Mouse (Mus musculus) MEL (cell line): Measurements from ENCODE around the gene Rras2.

Experiments
- BHLHE40 ChIP-seq: IDR thresholded peaks from 2 replicates; pipeline ENCODE4 v1.6.1; 2012; ENCODE audit warnings: low read depth, mild to moderate bottlenecking, inconsistent platforms, low read length, improper control_type of control experiment, borderline replicate concordance
- CTCF ChIP-seq, 3 experiments: IDR thresholded peaks in 2 of 3; conservative IDR thresholded peaks in 1 of 3; 2 replicates each; pipeline ENCODE4 v1.5.1; 2011 to 2012; ENCODE audit warnings: low read length in 3 of 3, low read depth in 2 of 3, mild to moderate bottlenecking in 2 of 3, improper control_type of control experiment in 1 of 3, inconsistent platforms in 1 of 3, mixed read lengths in 1 of 3, moderate library complexity in 1 of 3; ENCODE audit not compliant: control insufficient read depth in 1 of 3, insufficient read depth in 1 of 3, poor library complexity in 1 of 3, severe bottlenecking in 1 of 3
- E2F4 ChIP-seq: IDR thresholded peaks from 2 replicates; pipeline ENCODE4 v1.6.1; 2011; ENCODE audit warnings: low read depth, low read length, improper control_type of control experiment, borderline replicate concordance
- ETS1 ChIP-seq: IDR thresholded peaks from 2 replicates; pipeline ENCODE4 v1.6.1; 2012; ENCODE audit warnings: low read depth, mild to moderate bottlenecking, inconsistent platforms, low read length, improper control_type of control experiment, moderate library complexity
- MXI1 ChIP-seq: IDR thresholded peaks from 2 replicates; pipeline ENCODE4 v1.6.1; 2011; ENCODE audit warnings: mild to moderate bottlenecking, low read depth, low read length, improper control_type of control experiment
- POLR2A ChIP-seq, 2 experiments: IDR thresholded peaks; 2 replicates each; pipeline ENCODE4 v1.6.1; 2011 to 2012; ENCODE audit warnings: low read length in 2 of 2, mild to moderate bottlenecking in 2 of 2, control low read depth in 1 of 2, improper control_type of control experiment in 1 of 2, low read depth in 1 of 2, moderate library complexity in 1 of 2; ENCODE audit not compliant: control insufficient read depth in 1 of 2, insufficient read depth in 1 of 2, poor library complexity in 1 of 2
- SMC3 ChIP-seq: IDR thresholded peaks from 2 replicates; pipeline ENCODE4 v1.6.1; 2011; ENCODE audit warnings: low read depth, low read length, improper control_type of control experiment
- TAL1 ChIP-seq: IDR thresholded peaks from 2 replicates; pipeline ENCODE4 v1.6.1; 2012; ENCODE audit warnings: mild to moderate bottlenecking, inconsistent platforms, low read length, moderate library complexity, mixed read lengths

GRCm38 (mm10) chr7:114069726-114070457 lies 47.7 kb downstream of the Rras2 start:
- TF ChIP-seq BHLHE40, result no peak
- no peak for TF ChIP-seq CTCF (IDR thresholded peaks at IDR 0.05 in 2 of 3, conservative IDR thresholded peaks at IDR 0.05 in 1 of 3; ENCODE audit: control insufficient read depth in 1 of 3, insufficient read depth in 1 of 3, low read depth in 2 of 3, low read length in 3 of 3, poor library complexity in 1 of 3, severe bottlenecking in 1 of 3)
- no peak for TF ChIP-seq SMC3
- TF ChIP-seq TAL1, result no peak
- no peak for TF ChIP-seq ETS1
- TF ChIP-seq POLR2A (IDR thresholded peaks at IDR 0.05; ENCODE audit: control insufficient read depth in 1 of 2, insufficient read depth in 1 of 2, low read depth in 1 of 2, low read length in 2 of 2, poor library complexity in 1 of 2), result no peak
- TF ChIP-seq MXI1, result no peak
- no peak for TF ChIP-seq E2F4
